Mouse (Mus musculus) lung, adult 18-20 months (tissue): ENCODE measurements around the gene Ttn.

Experiments used
- DNase-seq, 2 experiments: peaks; one replicate each; pipeline ENCODE4 v3.0.0; 2022; ENCODE audit warnings: mixed read lengths in 2 of 2

Gene Ttn

DNA sequence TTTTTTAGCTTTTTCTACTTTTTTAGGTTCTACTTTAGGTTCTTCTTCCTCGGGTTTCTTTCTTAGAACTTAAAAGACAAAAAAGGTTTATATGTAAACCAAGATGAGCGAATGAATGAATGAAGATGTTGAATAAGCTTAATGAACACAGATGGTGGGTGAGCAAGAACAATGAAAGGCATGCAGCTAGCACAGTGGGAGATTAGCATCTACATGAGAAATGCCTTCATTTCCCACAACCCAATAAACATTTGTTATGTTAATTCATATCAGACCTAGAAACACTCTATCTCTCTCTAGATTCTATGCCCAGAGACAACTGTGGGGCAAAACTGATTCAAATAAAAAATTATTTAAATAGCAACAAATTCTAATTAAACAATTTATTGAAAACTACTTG, 164.6 kb downstream of the Ttn start:
- no peak for DNase-seq

DNA sequence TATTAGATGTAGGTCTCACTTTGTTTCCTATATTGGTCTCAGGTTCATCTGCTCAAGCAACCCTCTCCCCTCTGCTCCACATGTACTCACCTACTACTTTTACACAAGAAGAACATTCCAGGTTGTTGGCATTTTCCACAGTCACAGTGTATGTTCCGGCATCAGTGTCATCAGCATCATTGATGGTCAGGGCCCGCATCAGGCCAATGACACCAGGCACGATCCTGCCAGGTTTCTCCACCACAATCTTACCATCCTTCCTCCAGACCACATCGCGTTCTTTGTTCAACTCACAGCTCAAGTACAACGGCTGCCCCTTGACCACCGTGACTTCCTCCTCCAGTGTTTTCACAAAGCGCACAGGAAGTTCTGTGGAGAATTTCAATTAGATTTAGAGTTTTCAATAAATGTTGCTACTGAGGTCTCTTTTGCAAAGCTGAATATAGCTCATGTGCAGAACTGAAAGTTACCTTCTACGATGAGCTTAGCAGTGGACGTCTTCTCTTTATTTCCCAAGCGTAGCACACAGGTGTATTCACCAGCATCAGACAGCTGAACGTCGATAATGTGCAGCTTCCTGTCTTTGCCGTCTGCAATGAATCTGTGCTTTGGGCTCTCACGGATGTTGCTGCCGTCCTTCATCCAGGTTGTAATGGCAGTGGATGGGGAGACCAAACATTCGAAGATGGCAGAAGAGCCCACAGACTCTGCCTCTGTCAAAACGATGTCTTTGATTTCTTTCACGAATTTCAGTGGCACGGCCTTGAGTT, 168.1 kb downstream of the Ttn start:
- no peak for DNase-seq

DNA sequence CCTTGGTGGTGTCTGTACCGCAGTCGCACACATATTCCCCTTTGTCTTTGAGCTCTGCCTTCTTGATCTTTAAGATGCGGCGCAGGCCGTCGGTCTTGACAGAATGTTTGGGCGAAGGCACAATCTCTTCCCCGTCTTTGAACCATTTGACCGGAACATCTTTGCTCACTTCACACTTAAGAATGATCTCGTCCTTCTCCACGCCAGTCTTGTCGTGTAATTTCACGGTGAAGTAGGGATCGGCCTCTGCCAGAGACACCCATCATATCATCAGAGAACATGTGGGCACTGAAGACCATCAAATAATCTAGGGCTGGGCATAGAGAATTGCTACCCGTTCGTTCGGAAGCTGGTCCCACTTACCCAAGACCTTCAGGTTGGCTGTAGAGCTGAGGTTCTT, 171.2 kb downstream of the Ttn start:
- DNase-seq, result no peak

DNA sequence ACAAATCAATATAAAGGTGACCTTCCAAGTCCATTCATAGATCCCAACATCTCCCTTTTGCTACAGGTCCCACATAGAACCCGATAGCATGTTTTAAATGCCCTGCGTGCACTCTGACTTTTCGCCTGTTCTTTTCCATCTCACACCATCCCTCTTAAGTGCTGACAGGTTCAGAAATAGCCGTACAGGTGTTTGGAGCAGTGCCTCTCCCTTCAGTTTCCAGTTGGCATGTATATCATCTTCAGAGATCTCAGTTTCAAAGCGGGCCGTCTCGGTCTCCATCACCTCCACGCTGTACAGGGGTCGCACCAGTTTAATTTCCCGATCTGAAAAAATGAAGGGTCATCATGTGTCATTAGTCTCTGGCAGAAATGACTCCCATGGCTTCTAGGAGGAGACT, 174.0 kb downstream of the Ttn start:
- no peak for DNase-seq

DNA sequence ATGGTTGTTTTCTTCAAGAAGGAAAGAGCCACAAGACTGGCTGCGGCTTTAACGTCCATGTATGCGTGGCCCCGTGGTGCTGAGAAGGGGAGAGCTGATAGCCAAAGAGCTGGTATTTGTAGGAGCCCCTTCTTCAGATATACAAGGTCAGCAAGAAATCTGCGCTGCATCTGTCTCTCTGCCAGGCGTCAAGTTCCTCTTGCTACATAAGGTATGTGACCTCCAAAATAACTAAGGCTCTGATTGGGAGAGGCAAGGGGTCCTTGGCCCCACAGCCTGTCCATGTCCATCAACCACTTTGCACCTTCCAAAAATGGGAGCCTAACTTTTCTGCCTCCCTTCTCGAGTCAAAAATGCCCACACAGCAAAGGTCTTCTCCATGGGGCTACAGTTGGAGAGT, 175.1 kb downstream of the Ttn start:
- no peak for DNase-seq

DNA sequence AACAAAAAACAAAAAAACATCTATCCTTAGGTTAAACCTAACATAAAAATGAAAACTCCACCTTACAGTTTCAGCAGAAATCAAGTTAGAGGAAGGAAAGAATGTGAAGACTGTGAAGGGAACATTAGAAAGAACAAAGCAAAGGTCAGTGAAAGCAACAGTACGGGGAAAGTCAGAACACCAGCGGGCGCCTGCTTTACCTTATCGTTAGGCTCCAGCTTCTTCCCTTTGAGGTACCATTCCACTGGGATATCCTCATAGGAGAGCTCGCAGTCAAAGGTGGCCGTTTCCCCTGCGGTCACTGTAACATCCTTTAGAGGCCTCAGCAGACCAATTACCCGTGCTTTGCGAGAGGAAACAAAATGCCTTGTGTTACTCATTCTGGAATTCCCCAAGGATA, 175.5 kb downstream of the Ttn start:
- DNase-seq, result no peak

DNA sequence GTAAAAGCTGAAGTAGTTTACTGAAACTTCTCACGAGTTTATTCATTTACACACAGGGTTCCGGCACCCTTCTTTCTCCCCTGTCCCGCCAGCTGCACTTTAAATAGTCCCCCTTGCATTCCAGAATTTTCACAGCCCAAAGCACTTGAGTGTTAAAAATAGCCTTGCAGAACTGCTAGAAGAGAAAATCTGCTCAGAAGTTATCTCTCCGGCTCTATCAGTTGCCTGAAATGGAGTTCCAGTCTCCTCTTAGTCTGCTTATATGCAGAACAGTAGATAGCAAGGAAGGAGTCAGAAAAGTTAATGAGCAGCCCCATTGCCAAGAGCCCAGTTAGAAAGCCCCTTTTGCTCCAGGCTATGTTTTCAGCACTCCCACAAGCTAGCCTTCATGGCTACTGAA, 176.0 kb downstream of the Ttn start:
- DNase-seq, result no peak

DNA sequence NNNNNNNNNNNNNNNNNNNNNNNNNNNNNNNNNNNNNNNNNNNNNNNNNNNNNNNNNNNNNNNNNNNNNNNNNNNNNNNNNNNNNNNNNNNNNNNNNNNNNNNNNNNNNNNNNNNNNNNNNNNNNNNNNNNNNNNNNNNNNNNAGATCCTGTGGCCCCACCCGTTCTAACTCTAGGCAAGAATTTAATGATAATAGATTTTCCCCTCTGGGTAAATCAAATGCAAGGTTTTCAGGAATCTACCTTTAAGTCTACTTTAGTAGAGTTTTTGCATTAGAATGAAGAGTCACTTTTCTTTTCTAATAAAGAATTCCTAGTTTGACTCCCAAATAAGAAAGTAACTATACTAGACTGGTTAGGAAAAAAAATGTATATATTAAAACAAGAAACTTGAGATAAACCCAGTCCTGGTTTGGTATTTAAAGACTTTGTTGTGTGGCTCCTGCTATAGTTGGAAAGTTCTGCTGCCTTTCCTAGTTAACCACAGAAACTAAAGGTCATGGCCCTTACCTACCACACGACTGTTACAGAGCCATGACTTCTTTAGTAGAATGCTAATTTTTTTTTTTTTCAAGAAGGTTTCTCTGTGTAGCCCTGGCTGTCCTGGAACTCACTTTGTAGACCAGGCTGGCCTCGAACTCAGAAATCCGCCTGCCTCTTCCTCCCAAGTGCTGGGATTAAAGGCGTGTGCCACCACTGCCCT, 177.0 kb downstream of the Ttn start:
- DNase-seq, result no peak

DNA sequence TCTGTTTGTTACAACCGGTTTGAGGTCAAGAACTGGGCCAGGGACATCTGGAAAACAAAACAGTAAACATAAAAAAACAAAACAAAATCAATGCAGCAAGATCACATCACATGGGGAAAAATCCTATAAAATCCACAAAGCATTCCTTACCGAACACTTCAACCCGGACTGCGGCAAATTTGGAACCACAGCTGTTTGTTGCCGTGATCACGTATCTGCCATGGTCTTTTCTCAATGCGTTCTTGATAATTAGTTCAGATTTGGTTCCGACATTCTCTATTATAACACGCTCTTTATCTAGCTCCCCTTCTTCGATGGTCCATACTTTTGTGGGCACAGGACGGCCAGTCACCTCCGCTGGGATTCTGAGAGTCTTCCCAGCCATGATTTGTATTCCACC, 198.2 kb downstream of the Ttn start:
- DNase-seq, result no peak

DNA sequence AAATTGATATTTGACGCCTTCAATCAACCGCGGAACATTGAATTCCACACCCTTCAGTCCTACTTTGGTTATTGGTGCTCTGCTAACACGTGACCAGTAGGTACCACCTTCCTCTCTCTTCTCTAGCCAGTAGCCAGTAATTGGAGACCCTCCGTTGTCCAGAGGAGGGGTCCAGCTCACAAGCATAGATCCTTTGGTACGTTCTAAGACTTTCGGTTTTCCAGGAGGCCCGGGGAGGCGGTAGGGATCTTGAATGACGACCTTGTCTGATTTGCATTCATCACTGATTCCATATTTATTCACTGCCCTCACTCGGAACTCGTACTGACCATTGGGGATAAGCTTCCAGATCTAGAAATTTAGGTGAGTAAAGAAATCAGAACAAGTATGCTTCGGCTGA, 201.6 kb downstream of the Ttn start:
- no peak for DNase-seq

DNA sequence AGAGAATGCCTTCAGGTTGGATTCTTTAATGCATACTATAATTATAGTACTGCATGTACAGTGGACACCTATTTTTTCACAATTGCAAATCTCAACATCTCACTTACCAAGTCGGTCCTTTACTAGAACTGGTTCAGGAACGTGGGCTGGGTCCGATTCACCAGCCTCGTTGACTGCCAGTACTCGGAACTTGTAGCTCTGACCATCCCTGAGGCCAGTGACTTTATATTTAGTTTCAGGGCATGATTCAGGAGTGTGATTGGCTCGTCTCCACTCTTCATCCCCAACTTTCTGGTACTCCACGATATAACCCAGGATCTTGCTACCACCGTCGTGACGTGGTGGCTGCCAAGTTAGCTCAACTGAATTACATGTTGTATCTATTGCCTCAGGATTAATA, 212.5 kb downstream of the Ttn start:
- no peak for DNase-seq

DNA sequence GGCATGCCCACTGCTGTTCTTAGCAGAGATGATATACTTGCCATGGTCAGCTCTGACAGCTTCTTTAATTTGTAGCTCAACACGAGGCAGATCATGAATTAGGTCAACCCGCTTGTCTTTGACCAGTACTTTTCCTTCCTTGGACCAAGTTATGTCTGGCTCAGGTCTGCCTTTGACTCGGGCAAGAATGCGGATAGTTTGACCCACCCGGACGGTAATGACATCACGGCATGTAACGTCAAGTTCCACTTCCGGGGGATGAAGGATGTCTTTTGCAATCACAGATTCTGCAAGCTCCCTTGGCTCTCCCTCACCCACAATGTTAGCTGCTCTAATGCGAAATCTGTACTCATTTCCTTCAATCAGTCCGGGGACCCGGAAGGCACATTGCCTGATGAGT, 215.1 kb downstream of the Ttn start:
- DNase-seq, result no peak

DNA sequence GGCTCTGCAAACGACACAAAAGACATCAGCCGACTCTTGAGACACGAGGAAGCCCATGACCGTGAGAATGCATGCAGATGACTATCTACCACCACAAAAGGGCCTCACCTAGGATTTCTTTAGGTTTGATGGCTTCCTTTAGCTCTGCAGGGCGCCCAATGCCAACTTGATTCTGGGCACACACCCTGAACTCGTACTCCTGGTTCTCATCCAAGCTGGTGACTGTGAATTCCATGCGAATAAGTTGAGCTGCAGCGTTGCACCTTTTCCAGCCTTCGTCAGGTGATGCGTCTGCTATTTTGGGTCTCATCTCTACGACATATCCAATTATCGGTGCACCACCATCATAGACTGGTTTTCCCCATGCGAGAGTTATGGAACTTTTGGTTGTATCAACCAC, 217.8 kb downstream of the Ttn start:
- no peak for DNase-seq

DNA sequence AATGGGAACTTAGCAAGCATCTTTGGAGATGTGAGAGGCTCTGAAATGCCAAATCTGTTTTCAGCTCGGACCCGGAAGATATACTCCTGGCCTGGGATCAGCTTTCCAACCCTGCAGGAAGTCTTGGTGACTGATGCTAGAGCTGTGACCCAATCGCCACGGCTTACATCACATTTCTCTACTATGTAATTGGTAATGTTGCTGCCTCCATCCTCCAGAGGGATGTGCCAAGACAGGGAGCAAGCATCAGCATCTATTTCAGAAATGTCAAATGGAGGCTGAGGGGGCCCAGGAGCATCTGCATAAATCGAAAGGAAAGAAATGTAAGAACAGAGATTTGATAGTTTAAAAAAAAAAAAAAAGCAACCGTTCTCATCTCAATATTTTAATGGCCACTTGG, 220.2 kb downstream of the Ttn start:
- DNase-seq, result no peak

DNA sequence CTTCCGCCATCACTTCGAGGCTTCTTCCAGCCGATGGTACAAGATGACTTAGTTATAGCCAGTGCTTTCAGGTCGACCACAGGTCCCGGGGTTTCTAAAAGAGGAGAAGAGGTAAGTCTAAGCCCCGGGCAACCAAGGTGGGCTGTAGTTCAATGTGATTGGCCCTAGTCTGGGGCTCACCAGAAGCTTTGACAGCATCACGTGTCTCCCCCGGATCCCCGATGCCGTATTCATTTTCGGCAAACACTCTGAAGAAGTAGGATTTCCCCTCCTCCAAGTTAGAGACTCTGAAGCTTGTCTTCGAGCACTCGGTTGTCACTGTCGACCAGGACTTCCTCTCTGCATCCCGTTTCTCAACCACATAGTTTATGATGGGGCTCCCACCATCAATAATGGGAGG, 225.9 kb downstream of the Ttn start:
- no peak for DNase-seq

DNA sequence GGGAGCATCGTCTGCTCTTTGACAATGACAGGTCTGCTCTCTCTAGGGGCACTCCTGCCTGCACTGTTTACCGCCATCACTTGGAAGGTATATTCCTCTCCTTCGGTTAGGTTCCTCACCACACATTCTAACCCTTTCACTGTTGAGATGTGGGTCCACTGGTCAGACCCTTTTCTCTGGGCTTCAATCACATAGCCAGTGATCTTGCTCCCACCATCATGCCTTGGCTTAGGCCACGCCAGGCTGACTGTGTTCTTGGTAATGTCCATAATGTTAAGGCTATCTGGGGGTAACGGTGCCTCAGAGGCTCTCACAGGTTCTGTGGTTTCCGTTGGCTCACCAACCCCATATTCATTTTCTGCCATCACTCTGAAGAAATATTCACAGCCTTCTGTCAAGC, 230.4 kb downstream of the Ttn start:
- DNase-seq, result no peak

DNA sequence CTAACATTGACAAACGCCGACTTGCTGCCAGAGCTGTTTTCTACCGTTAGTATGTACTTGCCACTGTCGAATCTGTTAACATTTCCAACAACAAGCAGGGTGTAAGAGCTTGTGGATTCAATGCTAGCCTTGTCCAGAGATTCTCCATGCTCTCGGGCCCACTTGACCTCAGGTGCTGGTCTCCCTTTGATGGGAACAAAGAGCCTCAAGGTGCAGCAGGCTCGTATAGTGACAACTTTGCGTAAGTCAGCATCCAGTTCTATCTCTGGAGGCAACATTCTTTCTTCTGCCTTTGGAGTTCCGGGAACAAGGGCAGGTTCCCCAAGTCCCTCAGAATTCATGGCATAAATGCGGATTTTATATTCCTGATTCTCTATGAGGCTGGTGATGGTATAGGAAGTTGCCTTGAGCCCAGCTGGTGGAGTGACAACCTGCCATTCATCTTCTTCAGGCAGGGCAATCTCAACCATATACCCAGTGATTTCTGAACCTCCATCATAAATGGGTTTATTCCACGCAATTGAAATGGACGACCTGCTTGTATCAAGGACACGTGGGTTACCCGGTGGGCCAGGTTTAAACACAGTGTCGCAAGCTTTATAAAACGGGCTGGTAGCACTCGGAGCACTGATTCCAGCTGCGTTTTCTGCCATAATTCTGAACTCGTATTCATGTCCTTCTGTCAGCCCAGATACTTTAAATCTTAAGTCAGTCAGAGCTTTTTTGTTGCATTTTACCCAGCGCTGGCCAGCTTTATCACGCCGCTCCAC, 232.8 kb downstream of the Ttn start:
- no peak for DNase-seq

DNA sequence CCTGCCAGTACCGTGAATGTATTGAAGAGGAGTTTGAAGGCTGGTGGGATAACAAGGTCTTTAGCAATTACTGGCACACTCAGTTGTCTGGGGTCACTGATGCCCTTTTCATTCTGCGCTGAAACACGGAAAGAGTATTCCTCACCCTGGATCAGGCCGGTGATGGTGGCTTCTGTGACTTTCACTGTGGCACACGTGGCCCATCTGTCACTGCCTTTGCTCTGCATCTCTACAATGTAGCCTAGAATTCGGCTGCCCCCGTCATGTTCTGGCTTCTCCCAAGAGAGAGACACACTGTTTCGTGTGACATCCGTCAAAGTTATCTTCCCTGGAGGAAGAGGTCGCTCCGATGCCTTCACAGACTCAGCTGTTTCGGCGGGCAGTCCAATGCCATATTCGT, 233.7 kb downstream of the Ttn start:
- DNase-seq, result no peak

DNA sequence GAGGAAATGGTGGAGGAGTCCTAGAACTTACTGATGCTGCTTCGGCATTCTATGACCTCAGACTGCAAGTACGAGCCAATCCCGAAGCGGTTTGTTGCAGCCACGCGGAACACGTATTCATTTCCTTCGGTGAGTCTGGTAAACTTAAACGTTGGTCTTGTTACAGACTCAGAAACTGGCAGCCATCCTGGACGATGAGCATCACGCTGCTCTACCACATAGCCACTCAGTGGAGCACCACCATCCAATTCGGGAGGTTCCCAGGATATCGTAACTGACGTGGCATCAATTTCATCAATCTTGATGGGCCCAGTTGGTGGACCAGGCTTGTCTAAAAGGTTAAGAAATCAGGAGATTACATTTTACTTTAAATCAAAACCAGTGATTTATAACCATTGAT, 262.7 kb downstream of the Ttn start:
- DNase-seq, result no peak

DNA sequence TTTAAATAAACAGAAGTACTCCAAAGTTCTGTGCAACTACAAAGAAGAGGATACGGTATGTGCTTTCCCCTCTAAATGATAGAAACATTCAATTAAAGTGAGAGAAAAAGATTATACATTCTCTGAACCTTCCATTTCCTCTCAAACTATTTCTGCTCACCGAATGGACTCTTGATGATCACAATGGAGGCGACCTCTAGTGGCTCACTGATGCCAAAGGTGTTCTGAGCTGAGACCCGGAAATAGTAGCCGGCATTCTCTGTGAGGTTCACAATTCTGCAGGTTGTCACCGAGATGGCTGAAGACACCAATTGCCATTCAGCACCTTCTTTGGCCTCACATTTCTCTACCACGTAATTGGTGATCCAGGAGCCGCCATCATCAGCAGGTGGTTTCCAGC, 267.4 kb downstream of the Ttn start:
- DNase-seq, result peak in 1 of 2 experiments; percentile 8

DNA sequence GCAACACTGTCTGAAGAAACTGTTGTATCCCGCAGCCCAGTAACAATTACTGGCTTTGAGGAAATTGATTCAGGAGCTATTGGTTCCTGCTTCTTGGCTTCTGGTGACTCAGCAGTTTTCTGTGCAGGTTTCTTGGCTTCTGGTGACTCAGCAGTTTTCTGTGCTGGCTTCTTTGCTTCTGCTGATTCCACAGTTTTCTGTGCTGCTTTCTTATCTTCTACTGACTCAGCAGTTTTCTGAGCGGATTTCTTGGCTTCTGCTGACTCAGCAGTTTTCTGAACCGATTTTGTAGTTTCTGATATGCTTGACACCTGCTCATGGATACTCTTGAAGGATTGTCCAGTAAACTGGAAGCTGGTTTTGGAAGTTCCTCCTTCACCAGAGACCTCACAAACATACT, 273.8 kb downstream of the Ttn start:
- DNase-seq, result no peak

DNA sequence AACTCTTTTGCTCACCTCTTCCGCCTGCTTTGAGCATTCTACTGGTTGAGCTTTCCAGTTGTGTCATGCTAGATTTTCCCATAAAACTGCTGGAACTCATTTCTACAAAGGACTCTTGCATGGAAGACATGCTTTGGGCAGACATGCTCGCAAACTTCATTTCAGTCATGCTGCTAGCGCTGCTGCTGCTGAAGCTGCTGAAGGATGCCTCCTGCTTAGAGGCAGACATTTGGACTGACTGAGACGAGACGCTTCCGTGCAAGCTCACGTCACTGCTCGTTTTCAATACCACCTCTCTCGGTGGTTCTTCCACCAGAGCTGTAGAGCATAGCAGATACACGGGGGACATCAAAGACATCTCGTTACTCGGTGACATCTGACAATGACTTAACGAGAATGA, 276.7 kb downstream of the Ttn start:
- no peak for DNase-seq

DNA sequence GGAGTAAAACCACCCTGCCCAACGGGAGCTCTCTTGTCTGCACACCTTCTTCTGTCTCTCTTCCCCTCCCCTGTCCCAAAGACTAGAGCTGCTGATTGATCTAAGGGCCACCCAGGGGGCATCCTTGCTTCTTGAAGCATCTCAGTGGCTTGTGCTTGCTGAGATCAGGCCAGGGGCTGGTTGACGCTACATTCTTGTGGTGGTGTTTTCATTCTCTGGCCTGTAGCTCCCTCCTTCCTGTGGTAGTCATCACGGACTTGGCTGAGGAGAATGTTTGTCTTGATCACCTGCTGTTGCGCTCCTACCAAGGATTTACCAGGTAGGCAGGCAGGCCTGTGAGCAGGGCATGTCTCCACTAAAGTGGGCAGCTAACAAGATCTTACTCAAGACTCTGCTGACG, 279.6 kb downstream of the Ttn start:
- no peak for DNase-seq

DNA sequence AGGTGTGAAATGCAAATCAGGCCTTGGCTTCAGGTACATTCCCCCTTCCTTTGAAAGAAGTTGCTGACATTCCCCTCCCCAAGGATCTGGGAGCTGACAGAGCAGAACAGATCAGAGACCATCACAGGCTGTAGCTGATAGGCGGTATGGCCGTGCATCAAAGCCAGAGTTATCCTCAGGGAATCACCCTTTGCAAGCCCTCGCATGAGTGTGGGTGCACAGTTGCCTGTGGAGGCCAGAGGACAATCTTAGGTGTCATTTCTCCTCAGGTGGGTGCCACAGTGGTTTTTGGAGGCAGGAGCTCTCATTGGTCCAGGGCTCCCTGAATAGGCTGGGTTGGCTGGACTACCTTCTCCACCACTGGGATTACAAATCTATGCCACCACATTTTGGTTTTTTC, 280.2 kb downstream of the Ttn start:
- DNase-seq, result no peak
